Mouse (Mus musculus) adrenal gland, adult 18-20 months (tissue): ENCODE measurements at regions not wholly inside any gene's neighbourhood (a gene's known extent, or its start where the extent isn't known, plus 50 kb on each side); places are given as distances from the start of the nearest gene placed in this dataset.
"Not testable (repeated sequence)": the region's sequence is repeated elsewhere in the genome, so short reads cannot be mapped to it uniquely, and the experiment has no call there.

ENCODE experiments used
- DNase-seq, 2 experiments: peaks; one replicate each; pipeline ENCODE4 v3.0.0; 2021 to 2022; ENCODE audit warnings: low spot score in 2 of 2

DNA sequence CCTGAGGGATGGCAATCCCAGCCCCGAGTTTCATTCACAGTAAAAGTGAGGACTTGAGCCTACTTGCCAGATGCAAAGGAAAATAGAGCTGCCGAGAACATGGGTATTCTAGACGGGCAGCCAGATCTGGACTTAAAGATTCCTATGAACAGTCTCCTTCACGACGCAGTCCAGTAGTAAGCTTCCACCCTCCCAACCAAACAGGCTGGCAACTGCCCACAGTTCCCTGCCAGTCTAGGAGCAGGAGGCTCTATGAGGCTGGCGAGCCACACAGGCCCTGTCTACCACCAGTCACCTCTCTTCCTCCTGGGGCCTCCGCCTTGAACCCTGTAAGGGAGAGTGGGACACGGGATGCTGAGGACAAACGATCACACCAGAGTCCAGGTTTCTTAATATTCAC, 153.5 kb upstream of the Snrpn start:
- no peak for DNase-seq

DNA sequence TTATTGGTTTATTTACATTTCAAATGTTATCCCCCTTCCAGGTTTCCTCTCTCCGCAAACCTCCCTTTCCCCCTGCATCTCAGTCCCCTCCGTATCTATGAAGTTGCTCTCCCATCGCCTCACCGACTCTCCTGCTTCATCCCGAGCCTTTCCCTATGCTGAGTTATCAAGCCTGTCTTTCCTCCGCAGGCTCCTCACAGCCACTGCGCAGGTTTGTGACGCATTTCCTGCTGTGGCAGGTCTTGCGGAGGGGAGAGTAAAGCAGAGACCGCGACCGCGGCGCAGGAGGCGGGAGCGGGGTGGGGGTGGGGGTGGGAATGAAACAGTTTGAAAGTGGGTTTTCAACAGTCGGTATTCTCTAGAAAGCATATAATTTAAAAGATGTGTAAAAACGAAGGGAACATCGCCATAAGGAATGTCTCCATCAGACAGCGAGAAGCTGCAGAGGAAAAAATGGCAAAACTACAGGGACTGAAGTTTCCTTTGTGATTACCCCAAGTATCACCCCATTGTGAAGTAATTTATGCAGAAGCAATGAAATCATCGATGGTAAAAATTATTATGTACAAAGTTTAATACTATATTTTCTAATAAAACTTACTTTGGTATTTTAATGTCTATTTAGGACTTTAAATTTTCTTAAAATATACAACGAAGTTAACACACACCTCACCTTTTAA, 104.3 kb upstream of the Snrpn start:
- DNase-seq: peak in 1 of 2 experiments; percentile 24

DNA sequence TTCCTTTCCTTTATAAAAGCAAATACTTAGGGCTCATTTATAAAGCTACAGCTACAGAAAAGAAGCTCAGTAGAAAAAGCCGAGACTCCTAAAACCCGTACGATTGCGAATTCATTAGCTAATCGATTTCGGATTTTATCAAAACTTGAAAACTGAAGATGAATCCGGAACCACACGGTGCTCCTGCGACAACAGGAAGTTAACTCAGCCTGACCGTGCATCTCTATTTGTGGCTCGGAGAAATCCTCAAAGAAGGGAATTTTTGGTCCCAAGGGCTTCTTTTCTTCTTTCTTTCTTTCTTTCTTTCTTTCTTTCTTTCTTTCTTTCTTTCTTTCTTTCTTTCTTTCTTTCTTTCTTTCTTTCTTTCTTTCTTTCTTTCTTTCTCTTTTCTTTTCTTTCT, 103.7 kb upstream of the Snrpn start:
- DNase-seq: not testable (repeated sequence)

DNA sequence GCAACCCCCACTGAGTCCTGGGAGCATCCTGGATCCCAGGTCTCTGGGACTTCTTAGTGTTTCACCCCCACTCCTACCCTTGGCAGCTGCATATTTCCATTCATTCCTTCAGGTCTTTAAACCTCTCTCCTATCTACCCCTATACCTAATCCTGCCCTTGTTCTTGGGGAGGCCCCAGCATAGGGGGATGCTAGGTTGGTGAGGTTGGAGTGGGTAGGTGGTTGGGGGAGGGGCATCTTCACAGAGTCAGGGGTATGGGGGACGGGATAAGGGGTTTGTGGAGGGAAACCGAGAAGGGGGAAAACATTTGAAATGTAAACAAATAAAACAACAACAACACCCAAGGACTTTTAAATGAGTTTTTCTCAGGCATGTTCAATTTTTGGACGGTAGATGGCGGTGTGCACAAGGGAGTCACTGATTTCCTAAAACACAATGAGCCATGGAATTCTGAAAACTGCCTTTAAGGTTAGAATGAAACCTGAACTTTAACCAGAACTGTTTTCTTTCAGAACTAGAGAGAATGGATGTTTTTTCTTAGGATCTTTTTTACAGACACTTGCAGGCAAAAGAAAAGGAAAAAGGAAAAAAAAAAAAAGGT, 98.7 kb upstream of the Snrpn start:
- DNase-seq: not testable (repeated sequence)

DNA sequence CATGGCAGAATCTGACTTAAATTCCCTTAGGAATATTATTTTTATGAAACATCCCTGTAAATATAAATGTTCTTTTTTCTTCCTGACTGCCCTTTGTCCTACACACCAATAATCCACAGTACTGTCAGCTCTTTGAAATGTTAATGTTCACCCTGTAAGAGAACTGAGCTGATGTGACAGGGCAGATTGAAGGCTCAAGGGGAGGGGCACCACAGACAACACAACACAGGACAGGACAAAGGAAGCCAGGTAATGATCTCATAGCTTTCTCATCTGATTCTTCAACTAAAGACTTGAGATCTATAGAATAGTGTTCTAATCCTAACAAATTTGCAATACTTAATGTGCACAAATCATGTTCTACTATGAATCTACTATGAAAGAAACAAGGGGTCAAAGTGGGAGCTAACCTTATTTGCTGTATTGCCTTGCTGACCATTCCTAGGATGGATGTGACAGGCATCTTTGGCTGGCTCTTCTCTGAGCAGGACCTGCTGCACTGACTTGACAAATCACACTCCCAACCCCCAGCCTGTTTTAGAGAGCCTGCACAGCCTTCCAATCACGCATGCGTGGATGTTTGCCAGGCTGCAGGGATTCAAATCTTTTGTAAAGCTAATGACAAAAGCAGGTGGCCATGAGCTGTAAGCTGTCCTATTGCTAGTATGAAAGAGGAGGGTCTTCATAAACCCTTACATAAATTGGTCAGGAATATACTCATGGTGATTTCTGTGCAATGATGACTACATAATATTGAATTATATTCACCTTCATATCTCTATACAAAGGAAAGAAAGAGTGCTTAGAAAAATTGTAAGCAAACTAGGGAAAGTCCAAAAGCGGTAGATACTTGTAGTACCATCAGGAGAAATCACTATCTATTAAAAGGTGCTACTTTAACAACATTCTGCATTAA, 76.6 kb upstream of the Snrpn start:
- not testable (repeated sequence) for DNase-seq
